Mouse (Mus musculus): ENCODE data around the gene Mfsd13b.
A peak's percentile ranks its signal among the peaks of the same experiment; 100 is the strongest.
"Not testable (repeated sequence)": the region's sequence is repeated elsewhere in the genome, so short reads cannot be mapped to it uniquely, and the experiment has no call there.

The Mfsd13b gene

GRCm38 (mm10) chr7:120982200-120982841, at the start of gene Mfsd13b, which contains the start of gene Cdr2:
Mfsd13b (plus strand) TSS chr7:120982509.
Cdr2 (minus strand) TSS chr7:120982312.
- peak; percentile 96 for DNase-seq (ENCODE audit: low spot score in 2 of 2)

DNA sequence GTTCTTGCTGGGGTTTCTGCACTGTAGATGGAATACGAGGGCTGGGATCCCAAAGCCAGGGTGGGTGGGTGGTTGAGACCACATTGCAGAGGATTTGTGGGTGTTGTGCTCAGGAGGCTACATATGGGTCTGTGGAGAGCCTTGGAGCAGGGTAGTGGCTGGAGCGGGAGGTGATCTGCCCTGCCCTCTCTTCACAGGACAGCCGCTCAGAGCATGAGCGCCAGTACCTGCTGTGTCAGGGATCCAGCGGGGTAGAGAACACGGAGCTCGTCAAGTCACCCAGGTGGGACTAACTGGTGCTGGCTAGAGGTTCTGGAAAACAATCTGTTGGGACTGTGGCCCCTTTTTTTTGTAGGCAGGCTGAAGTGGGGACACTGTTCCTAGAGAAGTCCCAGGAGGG, 49.2 kb upstream of the Mfsd13b start:
- DNase-seq (ENCODE audit: low spot score in 2 of 2): peak in 1 of 2 experiments; percentile 62

- DNase-seq (ENCODE audit: low spot score in 2 of 2): peak in 1 of 2 experiments; percentile 62
Measured at GRCm38 (mm10) chr7:120933680-120934195, 48.6 kb upstream of the Mfsd13b start.

DNA sequence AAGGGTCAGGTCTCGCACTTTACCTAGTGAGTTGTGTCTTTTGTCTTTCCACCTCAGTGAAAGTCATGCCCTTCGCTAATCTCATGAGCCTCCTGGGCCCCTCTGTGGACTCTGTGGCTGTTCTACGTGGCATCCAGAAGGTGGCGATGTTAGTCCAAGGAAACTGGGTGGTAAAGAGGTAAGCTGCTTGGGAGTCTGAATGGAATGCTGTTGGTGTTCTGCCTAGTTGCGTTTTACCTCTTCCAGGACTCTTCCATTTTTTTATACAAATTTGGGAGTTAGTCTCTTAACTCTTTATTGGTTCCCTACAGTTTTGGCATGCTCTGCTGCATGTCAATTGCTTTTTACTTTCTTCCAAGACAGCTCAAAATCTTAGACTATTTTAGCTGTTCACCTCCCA, 47.6 kb upstream of the Mfsd13b start:
- peak; percentile 63 to 80 for DNase-seq (ENCODE audit: low spot score in 2 of 2)

DNA sequence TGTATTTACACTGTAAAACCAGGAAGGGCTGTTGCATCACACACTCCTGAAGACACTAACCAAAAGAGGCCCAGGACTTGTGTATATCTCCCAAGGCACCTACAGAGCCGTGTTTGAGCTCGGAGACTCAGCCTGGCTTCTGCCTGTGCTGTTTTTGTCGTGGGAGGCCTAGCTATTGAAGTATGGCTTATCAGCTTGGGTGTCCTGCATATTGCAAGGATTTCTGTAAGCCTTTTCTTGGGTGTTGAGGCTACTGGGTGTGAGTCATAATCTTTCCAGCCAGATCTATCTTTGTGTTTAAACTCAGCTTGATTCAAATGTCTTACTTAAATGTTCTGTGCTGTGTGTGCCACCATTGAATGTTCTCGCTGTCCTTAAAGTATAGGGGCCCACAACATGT, 45.8 kb upstream of the Mfsd13b start:
- no peak for DNase-seq (ENCODE audit: low spot score in 2 of 2)

DNA sequence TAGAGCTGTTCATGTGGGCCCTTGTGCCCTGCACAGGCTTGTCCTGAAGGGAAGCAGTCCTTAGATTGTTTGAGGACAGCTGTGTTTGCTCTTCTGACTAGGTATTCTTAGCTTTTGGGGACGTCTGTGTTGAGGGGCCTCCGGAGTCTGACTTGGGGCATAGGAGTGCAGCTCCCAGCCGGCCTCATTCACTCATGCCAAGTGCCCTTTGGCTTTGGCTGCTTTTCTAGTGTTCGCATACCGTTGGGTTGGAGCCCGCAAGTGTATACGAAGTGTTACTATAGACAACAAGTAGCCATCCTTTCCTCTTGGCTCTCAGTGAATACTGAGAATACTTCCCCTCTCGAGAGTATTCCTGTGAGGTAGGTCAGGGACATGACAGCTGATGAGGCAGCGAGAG, 44.1 kb upstream of the Mfsd13b start:
- DNase-seq (ENCODE audit: low spot score in 2 of 2): no peak

DNA sequence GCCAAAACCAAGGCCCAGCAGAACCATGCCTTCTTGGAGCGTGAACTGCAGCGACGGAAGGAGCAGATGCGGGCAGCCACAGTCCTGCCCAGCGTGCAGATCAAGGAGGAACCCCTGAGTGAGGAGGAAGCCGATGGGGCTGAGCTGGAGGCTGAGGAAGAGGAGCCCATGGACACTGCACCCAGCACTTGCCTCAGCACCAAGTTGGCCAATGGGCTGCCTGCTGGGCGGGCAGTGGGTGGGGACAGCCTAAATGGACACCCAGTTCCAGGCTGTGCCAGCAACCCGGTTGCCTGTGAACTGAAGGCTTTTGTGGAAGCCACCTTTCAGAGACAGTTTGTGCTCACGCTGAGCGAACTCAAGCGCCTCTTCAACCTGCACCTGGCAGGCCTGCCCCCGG, 42.0 kb upstream of the Mfsd13b start:
- DNase-seq (ENCODE audit: low spot score in 2 of 2): no peak

- DNase-seq (ENCODE audit: low spot score in 2 of 2): no peak
Measured at GRCm38 (mm10) chr7:120941214-120941613, 41.1 kb upstream of the Mfsd13b start.

DNA sequence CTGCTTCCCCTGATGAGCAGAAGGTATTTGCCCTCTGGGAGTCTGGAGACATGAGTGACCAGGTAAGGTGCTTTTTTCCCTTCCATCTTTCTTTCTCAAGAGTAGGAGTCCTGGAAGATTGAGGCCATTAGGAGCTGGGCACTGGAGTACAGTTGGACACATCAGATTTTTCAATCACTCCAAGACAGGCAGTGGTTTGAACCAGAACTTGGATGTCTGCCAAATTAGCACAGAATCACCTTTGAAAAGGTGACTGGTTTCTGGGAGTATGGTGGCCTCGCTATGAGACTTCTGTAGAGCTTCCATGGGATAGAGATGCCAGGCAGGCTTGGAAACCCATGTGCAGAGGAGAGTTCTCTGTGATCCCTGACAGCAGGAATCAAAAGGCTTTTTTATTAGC, 39.8 kb upstream of the Mfsd13b start:
- DNase-seq (ENCODE audit: low spot score in 2 of 2): no peak

- DNase-seq (ENCODE audit: low spot score in 2 of 2): no peak
Measured at GRCm38 (mm10) chr7:120943936-120944509, 38.3 kb upstream of the Mfsd13b start.

GRCm38 (mm10) chr7:120953591-120953990, 28.7 kb upstream of the Mfsd13b start:
- not testable (repeated sequence) for DNase-seq (ENCODE audit: low spot score in 2 of 2)

- DNase-seq (ENCODE audit: low spot score in 2 of 2): no peak
Measured at GRCm38 (mm10) chr7:120960116-120960515, 22.2 kb upstream of the Mfsd13b start.

GRCm38 (mm10) chr7:120960601-120961000, 21.7 kb upstream of the Mfsd13b start:
- DNase-seq (ENCODE audit: low spot score in 2 of 2): no peak

GRCm38 (mm10) chr7:120961893-120962292, 20.4 kb upstream of the Mfsd13b start:
- DNase-seq (ENCODE audit: low spot score in 2 of 2): no peak

DNA sequence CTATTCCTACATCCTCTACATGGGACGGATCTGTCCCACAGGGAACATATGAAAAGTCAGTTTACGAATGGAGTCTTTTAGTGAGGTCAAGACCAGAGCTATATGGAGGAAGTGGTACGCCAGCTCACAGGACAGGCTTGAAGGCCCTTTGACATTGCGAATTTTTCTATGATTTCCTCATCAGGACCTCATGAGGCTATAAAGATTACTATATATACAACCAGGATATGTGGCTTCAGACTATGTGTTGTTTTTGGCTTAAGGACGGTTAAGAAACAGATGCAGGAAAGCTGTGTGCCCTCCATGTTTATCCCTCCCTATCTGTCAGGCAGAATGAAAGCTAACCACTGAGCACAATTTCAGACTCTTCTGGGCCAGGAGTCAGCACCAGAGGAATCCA, 19.2 kb upstream of the Mfsd13b start:
- no peak for DNase-seq (ENCODE audit: low spot score in 2 of 2)

- DNase-seq (ENCODE audit: low spot score in 2 of 2): peak in 1 of 2 experiments; percentile 35
Measured at GRCm38 (mm10) chr7:120969221-120969620, 13.1 kb upstream of the Mfsd13b start.

GRCm38 (mm10) chr7:120970112-120970511, 12.2 kb upstream of the Mfsd13b start:
- DNase-seq (ENCODE audit: low spot score in 2 of 2): no peak

DNA sequence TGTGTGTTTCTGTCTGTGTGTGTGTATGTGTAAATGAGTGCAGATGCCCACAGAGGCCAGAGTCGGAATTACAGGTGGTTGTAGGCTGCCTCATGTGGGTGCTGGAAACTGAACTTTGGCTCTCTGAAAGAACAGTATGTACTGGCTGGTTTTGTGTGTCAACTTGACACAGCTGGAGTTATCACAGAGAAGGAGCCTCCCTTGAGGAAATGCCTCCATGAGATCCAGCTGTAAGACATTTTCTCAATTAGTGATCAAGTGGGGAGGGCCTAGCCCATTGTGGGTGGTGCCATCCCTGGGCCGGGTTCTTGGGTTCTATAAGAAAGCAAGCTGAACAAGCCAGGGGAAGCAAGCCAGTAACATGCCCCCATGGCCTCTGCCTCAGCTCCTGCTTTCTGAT, 9.8 kb upstream of the Mfsd13b start:
- not testable (repeated sequence) for DNase-seq (ENCODE audit: low spot score in 2 of 2)

GRCm38 (mm10) chr7:120974001-120974400, 8.3 kb upstream of the Mfsd13b start:
- no peak for DNase-seq (ENCODE audit: low spot score in 2 of 2)

- DNase-seq (ENCODE audit: low spot score in 2 of 2): no peak
Measured at GRCm38 (mm10) chr7:120977063-120977462, 5.2 kb upstream of the Mfsd13b start.

GRCm38 (mm10) chr7:120980041-120980440, 2.3 kb upstream of the Mfsd13b start:
- DNase-seq (ENCODE audit: low spot score in 2 of 2): peak in 1 of 2 experiments; percentile 66

- peak; percentile 72 to 88 for DNase-seq (ENCODE audit: low spot score in 2 of 2)
Measured at GRCm38 (mm10) chr7:120980931-120981924, 1.1 kb upstream of the Mfsd13b start.

All from spleen, postnatal 4 days (tissue).